Mouse (Mus musculus) heart, postnatal 10 days (tissue): Measurements from ENCODE around the gene Tbc1d8b. TPM values are rescaled to one million over a fixed set of nuclear protein-coding genes. Genes with fewer than 3 reads are reported as not detected.
"Not testable (repeated sequence)": the region's sequence is repeated elsewhere in the genome, so short reads cannot be mapped to it uniquely, and the experiment has no call there.

Source experiments
- DNase-seq, 2 experiments: peaks; one replicate each; pipeline ENCODE4 v3.0.0; 2021
- intact Hi-C: fragments of 180-260 bp; cut with DNase I; formaldehyde crosslinking; loops from one replicate; pipeline ENCODE4 v1.15.1; 2025
- total RNA-seq, 2 experiments: library from RNA; stranded (reverse); gene quantifications; 2 replicates each; pipeline ENCODE4 v1.2.3; 2021

The Tbc1d8b gene
- total RNA-seq: 1 to 10 TPM; 7.5 to 8.2 TPM

- DNase-seq: peak; percentile 84 to 86
- intact Hi-C loops: no loop called here
These were observed at the start of gene Tbc1d8b for GRCm38 (mm10) chrX:139684775-139685695. Gene Tbc1d8b (plus strand): TSS chrX:139684996.

GRCm38 (mm10) chrX:139639744-139640143 is 45.1 kb upstream of the Tbc1d8b start:
- intact Hi-C loops: no loop called here
- DNase-seq: no peak

GRCm38 (mm10) chrX:139640418-139640817 is 44.4 kb upstream of the Tbc1d8b start:
- intact Hi-C loops: no loop called here
- no peak for DNase-seq

- intact Hi-C loops: no loop called here
These were observed 32.6 kb upstream of the Tbc1d8b start for GRCm38 (mm10) chrX:139652226-139652625.

GRCm38 (mm10) chrX:139653292-139653691 is 31.5 kb upstream of the Tbc1d8b start:
- intact Hi-C loops: no loop called here
- peak; percentile 1 to 10 for DNase-seq

More at GRCm38 (mm10) chrX:139652226-139652625, 32.6 kb upstream of the Tbc1d8b start:
- no peak for DNase-seq

- no peak for DNase-seq
- intact Hi-C loops: no loop called here
These were observed 30.3 kb upstream of the Tbc1d8b start for GRCm38 (mm10) chrX:139654350-139655063.

GRCm38 (mm10) chrX:139662111-139662510 is 22.7 kb upstream of the Tbc1d8b start:
- DNase-seq: no peak
- intact Hi-C loops: no loop called here

GRCm38 (mm10) chrX:139665829-139666228 is 19.0 kb upstream of the Tbc1d8b start:
- intact Hi-C loops: loop anchor here (1.0 to 5.0 kb wide), 2 partner anchors 250 to 294 kb away; no protein-coding TSS in a partner anchor
- DNase-seq: peak in 1 of 2 experiments; percentile 5

GRCm38 (mm10) chrX:139684410-139684774 is 404 bp upstream of the Tbc1d8b start:
- DNase-seq: no peak
- intact Hi-C loops: no loop called here

- DNase-seq: no peak
- intact Hi-C loops: no loop called here
These were observed 29.6 kb downstream of the Tbc1d8b start, which contains the start of gene Gm15013 for GRCm38 (mm10) chrX:139714381-139714780. Gene Gm15013 (minus strand): TSS chrX:139714481.

- intact Hi-C loops: no loop called here
These were observed 37.6 kb downstream of the Tbc1d8b start for GRCm38 (mm10) chrX:139722350-139722749.

GRCm38 (mm10) chrX:139730541-139730940 is 45.7 kb downstream of the Tbc1d8b start:
- intact Hi-C loops: no loop called here
- no peak for DNase-seq

More at GRCm38 (mm10) chrX:139722350-139722749, 37.6 kb downstream of the Tbc1d8b start:
- no peak for DNase-seq

GRCm38 (mm10) chrX:139737066-139737465 is 52.3 kb downstream of the Tbc1d8b start:
- DNase-seq: no peak
- intact Hi-C loops: no loop called here

- intact Hi-C loops: loop anchor here (5.0 kb wide), 1 partner anchor 80 kb away; no protein-coding TSS in a partner anchor
- peak; percentile 28 to 54 for DNase-seq
These were observed 67.1 kb downstream of the Tbc1d8b start for GRCm38 (mm10) chrX:139751855-139752254.

GRCm38 (mm10) chrX:139758634-139759033 is 73.8 kb downstream of the Tbc1d8b start:
- intact Hi-C loops, DNase-seq: not testable (repeated sequence)

GRCm38 (mm10) chrX:139762546-139762945 is 77.8 kb downstream of the Tbc1d8b start:
- DNase-seq: peak; percentile 11 to 26
- intact Hi-C loops: loop anchor here (5.0 kb wide), 2 partner anchors 345 to 390 kb away; no protein-coding TSS in a partner anchor

- intact Hi-C loops: no loop called here
- no peak for DNase-seq
These were observed 85.3 kb downstream of the Tbc1d8b start for GRCm38 (mm10) chrX:139769975-139770637.

- intact Hi-C loops: loop anchor here (1.0 kb wide), 1 partner anchor 58 kb away; no protein-coding TSS in a partner anchor
- DNase-seq: peak; percentile 20 to 67
These were observed 89.7 kb downstream of the Tbc1d8b start for GRCm38 (mm10) chrX:139774309-139775083.

- intact Hi-C loops: no loop called here
- peak; percentile 13 to 18 for DNase-seq
These were observed 90.4 kb downstream of the Tbc1d8b start for GRCm38 (mm10) chrX:139775084-139775612.
